ENCODE assay signal across 11 mouse cellular contexts in the genomic region with DNA sequence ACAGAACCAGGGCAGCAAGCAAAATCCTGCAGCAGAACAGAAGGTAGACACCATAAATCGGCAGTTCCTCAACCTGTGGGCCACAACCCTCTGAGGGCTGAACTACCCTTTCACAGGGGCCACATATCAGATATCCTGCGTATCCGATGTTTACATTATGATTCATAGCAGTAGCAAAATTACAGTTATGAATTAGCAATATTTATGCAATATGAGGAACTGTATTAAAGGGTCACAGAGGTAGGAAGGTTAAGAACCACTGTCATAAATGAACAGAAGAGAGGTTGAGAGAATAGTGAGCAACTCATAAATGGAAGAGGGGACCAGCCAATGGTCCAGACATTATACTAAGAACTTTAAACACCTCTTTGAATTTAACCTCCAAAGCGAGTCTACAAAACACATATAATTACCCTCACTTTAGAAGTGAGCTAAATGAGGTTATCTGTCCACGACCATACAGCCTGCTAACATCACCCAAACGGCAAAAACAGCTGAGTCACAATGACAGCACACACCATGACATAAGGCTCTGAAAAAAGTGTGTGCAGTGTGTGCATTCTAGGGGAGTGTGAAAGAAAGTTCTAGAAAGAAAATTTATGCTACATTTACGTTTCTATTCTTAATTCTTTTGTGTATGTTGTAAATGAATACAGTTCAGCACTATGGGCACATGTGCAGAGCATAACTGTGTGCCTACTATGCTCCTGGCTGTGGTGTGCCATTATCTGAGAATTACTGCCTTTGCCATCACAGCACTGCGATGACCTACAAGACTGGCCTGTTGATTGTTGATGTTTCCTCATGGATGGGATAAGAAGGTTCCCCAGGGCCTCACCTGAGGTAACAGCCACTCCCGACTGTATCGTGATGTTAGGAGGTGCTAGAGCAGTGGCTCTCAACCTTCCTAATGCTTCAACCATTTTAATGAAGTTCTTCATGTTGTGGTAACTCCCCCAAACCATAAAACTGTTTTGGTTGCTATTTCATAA. TPM values are rescaled to one million over a fixed set of nuclear protein-coding genes. Genes with fewer than 3 reads are reported as not detected.
DNase-seq lines count a peak whose midpoint lies in the region; ATAC-seq and TF ChIP-seq lines count a peak whose summit lies in the region.
"Had no signal": no experiment of that assay in that cellular context is flagged by ENCODE, and none has a peak within 500 bp of the region (broad histone marks: within the 10 kb centered on the region; RNA-seq: fewer than 3 reads in every experiment).

No protein-coding gene starts in this region.

- peaks cover 49% of the 10 kb centered on the region for H3K4me1 ChIP-seq in G1E (ENCODE audit: insufficient read depth, low read depth, low read length)
- H3K4me1 ChIP-seq in erythroblast, embryonic 14.5 days (ENCODE audit: control insufficient read depth) = peaks cover 67% of the 10 kb centered on the region
- no peaks in the 10 kb centered on the region for H3K4me1 ChIP-seq in intestine, embryonic 16.5 days (ENCODE audit: control insufficient read depth, insufficient read depth, low read length)
- H3K4me1 ChIP-seq in forebrain, embryonic 14.5 days (ENCODE audit: control insufficient read depth, insufficient read depth, low read length) = 0 out of 2 replicates have a peak, but pooled peaks cover 2% of the 10 kb centered on the region

- H3K27ac ChIP-seq in intestine, embryonic 16.5 days (ENCODE audit: low read length) = no peak overlapping the region
- H3K27ac ChIP-seq in forebrain, embryonic 14.5 days (ENCODE audit: low read depth, low read length) = no peak overlapping the region
- H3K27ac ChIP-seq: kidney, postnatal 0 days; macrophage had no signal

- 79% methylated on average over 10 of the region's 10 CpGs for WGBS in intestine, embryonic 16.5 days
- WGBS in forebrain, embryonic 14.5 days = 86% methylated on average over 10 of the region's 10 CpGs

- no peaks in the 10 kb centered on the region for H3K9me3 ChIP-seq in G1E (replicated peaks)
- H3K9me3 ChIP-seq in erythroblast, embryonic 14.5 days (ENCODE audit: control insufficient read depth, low read length) = peaks cover 2% of the 10 kb centered on the region
- H3K9me3 ChIP-seq in intestine, embryonic 16.5 days (ENCODE audit: control insufficient read depth, low read length) = no peaks in the 10 kb centered on the region
- H3K9me3 ChIP-seq in forebrain, embryonic 14.5 days (replicated peaks; ENCODE audit: control insufficient read depth, low read length) = no peaks in the 10 kb centered on the region

- peak; percentile 89 for ATAC-seq in G1E (ENCODE audit: extremely low read depth, insufficient number of reproducible peaks, low FRiP score, poor library complexity, severe bottlenecking)
- ATAC-seq in megakaryocyte, adult 5-6 weeks (ENCODE audit: poor library complexity, severe bottlenecking) = peak; percentile 36; the same call in 1 of the 2 replicates
- ATAC-seq in intestine, embryonic 16.5 days = no peak
- no peak for ATAC-seq in forebrain, embryonic 14.5 days

- H3K4me3 ChIP-seq in G1E (ENCODE audit: low read depth, low read length) = peak overlapping the region; percentile 31; the same call in 1 of the 2 replicates
- H3K4me3 ChIP-seq in erythroblast, embryonic 14.5 days (replicated peaks) = peak overlapping the region; percentile 50
- no peak overlapping the region for H3K4me3 ChIP-seq in intestine, embryonic 16.5 days (ENCODE audit: low read length)
- no peak overlapping the region for H3K4me3 ChIP-seq in forebrain, embryonic 14.5 days (ENCODE audit: low read depth, low read length)

- DNase-seq in A20 (ENCODE audit: low read depth, low spot score) = peak; percentile 47
- DNase-seq in G1E (ENCODE audit: low spot score) = no peak
- no peak for DNase-seq in cerebellum, postnatal 25 days
- no peak for DNase-seq in forebrain, embryonic 14.5 days (ENCODE audit: low spot score)
- DNase-seq: cerebellum, adult 9-11 months; retina, postnatal 1 day had no signal

- no peak overlapping the region for H3K4me2 ChIP-seq in intestine, embryonic 16.5 days (ENCODE audit: low read depth, low read length)
- H3K4me2 ChIP-seq in forebrain, embryonic 14.5 days (ENCODE audit: low read length) = no peak overlapping the region

- TF ChIP-seq CTCF in G1E (IDR thresholded peaks at IDR 0.05; ENCODE audit: low read depth, low read length) = no peak

- H3K27me3 ChIP-seq in G1E (ENCODE audit: insufficient read depth, low read length) = no peaks in the 10 kb centered on the region
- no peaks in the 10 kb centered on the region for H3K27me3 ChIP-seq in erythroblast, embryonic 14.5 days (ENCODE audit: control insufficient read depth)
- no peaks in the 10 kb centered on the region for H3K27me3 ChIP-seq in intestine, embryonic 16.5 days (replicated peaks; ENCODE audit: control insufficient read depth, insufficient read depth, low read length)
- no peaks in the 10 kb centered on the region for H3K27me3 ChIP-seq in forebrain, embryonic 14.5 days (replicated peaks; ENCODE audit: control insufficient read depth, insufficient read depth, low read length)

- H3K9ac ChIP-seq in intestine, embryonic 16.5 days (ENCODE audit: low read depth, low read length) = no peak overlapping the region
- no peak overlapping the region for H3K9ac ChIP-seq in forebrain, embryonic 14.5 days (ENCODE audit: low read length)

- H3K36me3 ChIP-seq in G1E (replicated peaks) = peaks cover 2% of the 10 kb centered on the region
- peaks cover 8% of the 10 kb centered on the region for H3K36me3 ChIP-seq in erythroblast, embryonic 14.5 days (ENCODE audit: control insufficient read depth)
- H3K36me3 ChIP-seq in intestine, embryonic 16.5 days (ENCODE audit: control insufficient read depth, insufficient read depth, low read length) = no peaks in the 10 kb centered on the region
- H3K36me3 ChIP-seq in forebrain, embryonic 14.5 days (ENCODE audit: control insufficient read depth, insufficient read depth, low read length) = no peaks in the 10 kb centered on the region

RNA-seq across cellular contexts. Expression of a gene that starts 47.2 kb away (rescaled TPM):
- total RNA-seq in G1E (2014; fragmentation: Nextera tagmentation) (37.6 and 42.5 TPM in 2 replicates), G1E (2017) (44.1 and 46.0 TPM in 2 replicates)
- polyA plus RNA-seq in G1E (2012) = 2.3 and 2.6 TPM in 2 replicates
- polyA plus RNA-seq in erythroblast, embryonic 14.5 days (2012) = 0.14 and 0.17 TPM in 2 replicates
- 15.3 and 17.3 TPM in 2 replicates for total RNA-seq in megakaryocyte, adult 5-6 weeks (2015)
- total RNA-seq in megakaryocyte, adult 5-6 weeks (2017) = 22.8 and 26.9 TPM in 2 replicates
- 7.5 and 8.5 TPM in 2 replicates for polyA plus RNA-seq in intestine, embryonic 16.5 days (2015; fragmentation: Nextera tagmentation; extraction: Ambion mirVana)
- polyA plus RNA-seq in forebrain, embryonic 14.5 days (2014; fragmentation: Nextera tagmentation; extraction: Ambion mirVana) = 2.4 and 4.5 TPM in 2 replicates

Comparison
In these comparisons a context has a peak if more than half of its experiments do, and no peak if none do; other contexts are left out.
1. ATAC-seq: peak in G1E (single experiment) and megakaryocyte, adult 5-6 weeks (single experiment); none in intestine, embryonic 16.5 days (single experiment) and forebrain, embryonic 14.5 days (single experiment).
2. H3K4me3 ChIP-seq: peak in G1E (single experiment) and erythroblast, embryonic 14.5 days (single experiment); none in intestine, embryonic 16.5 days (single experiment) and forebrain, embryonic 14.5 days (single experiment).